Mouse (Mus musculus) heart, postnatal 4 days (tissue): ENCODE results near the gene 4430402I18Rik. TPM values are rescaled to one million over a fixed set of nuclear protein-coding genes. Genes with fewer than 3 reads are reported as not detected.

Experiments used
- DNase-seq: peaks from one replicate; pipeline ENCODE4 v3.0.0; 2021
- total RNA-seq, 2 experiments: library from RNA; stranded (reverse); gene quantifications; 2 replicates each; pipeline ENCODE4 v1.2.3; 2021

4430402I18Rik gene
- total RNA-seq, 2 experiments from 2014 or later = 16.1 to 19.5 TPM

DNA sequence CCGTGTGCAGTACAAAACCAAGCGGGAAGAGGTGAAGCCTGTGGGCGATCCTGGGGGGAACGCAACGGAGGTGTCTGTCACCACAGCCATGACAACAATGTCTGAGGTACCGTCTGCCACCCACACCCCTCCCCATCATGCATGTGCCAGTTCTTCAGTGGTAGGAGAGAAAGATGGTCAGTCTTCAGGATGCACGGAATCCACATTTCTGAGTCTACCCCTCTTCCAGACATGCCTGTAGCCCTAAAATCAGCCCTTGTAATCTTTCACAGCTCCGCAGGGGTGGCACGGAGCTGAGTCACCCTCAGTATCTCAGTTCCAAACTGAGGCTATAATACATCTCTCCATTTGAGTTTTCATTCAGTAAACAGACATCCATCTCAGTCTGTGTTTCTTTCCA lies 70.1 kb downstream of the 4430402I18Rik start:
- DNase-seq = no peak

DNA sequence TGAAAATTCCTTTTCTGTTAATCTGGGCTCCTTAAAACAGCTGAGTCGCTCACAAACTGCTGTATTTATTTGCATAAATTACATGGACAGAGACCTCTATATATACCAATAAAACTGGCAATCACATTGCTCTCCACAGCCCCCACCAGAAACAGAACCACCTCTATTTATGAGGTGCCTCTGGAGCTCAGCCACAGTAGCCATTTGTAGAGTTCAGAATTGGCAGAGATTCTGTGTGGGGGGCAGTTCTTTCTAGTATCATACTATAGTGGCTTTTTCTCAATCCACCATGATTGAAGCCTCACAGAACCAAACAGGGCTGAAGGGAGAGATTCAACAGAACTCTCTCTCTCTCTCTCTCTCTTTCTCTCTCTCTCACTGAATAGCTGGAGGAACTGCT lies 71.0 kb downstream of the 4430402I18Rik start:
- DNase-seq = no peak

DNA sequence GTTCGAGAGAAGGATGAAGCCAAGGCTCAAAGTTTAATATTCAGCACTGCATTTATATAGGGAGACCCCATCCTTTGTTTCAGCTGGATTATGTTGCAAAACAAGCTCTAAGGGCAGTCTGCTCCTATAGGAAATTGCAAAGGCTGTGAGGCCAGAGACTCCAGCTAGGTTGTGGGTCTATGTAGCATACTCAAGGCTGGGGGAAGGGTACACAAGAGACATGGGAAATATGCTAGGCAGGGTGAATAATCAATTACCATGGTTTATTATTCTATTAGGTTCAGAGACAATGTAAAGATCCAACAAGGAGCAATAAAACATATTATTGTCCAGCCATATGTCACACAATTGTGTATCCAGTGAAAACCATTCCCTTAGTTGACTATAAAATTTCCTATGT lies 75.7 kb downstream of the 4430402I18Rik start:
- no peak for DNase-seq

DNA sequence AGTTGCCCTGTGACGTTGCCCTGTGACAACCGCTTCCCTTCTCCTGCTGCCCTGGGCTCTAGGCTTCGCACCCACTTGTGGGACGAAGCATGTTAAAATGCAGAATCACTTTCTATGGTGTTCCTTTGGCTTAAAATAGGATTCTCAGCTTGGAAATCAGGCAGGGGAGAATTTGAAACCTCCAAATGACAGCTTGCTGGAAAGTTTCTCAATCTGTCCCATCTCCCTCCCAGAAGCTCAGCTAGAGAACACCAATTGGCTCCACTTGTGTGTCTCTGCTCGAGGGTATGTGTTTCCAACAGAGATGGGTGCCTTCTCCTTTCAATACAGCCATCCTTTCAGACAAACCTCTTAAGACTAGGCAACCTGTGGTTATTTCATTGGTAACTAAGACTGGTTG lies 76.4 kb downstream of the 4430402I18Rik start:
- no peak for DNase-seq

DNA sequence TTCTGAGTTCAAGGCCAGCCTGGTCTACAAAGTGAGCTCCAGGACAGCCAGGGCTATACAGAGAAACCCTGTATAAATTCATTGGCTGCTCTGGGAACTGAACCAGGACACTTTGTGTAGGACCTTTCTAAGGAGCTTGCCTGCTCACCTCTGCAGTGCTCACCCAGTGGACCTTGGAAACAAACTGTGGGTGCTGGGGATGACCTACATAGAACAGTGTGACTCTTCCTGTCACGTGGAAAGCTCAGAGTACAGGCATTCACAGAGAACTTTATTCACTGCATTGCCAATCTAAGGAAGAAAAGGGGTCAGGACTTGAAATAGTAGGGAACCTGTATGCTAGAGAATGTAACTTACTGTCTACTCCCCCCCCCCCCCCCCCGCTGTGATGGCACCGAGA lies 78.3 kb downstream of the 4430402I18Rik start:
- no peak for DNase-seq

DNA sequence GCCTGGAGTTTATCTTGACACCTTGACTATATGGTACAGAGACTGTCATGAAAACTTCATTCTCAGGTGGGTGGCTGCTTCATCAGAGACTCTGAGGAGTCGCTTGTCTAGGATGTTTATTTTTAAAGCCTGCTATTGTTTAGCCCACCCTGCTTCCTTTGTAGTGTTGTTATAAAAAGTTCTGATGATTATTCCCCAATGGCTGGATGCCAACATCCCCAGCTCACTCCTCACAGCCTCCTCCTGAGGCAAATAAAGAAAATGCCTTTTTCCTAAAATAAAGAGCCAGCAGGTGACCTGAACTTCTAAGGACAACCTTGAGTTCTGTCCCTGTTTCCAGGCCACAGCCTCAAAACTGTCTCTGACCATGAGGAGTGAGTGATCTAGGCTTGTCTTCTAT lies 79.1 kb downstream of the 4430402I18Rik start:
- DNase-seq = no peak

DNA sequence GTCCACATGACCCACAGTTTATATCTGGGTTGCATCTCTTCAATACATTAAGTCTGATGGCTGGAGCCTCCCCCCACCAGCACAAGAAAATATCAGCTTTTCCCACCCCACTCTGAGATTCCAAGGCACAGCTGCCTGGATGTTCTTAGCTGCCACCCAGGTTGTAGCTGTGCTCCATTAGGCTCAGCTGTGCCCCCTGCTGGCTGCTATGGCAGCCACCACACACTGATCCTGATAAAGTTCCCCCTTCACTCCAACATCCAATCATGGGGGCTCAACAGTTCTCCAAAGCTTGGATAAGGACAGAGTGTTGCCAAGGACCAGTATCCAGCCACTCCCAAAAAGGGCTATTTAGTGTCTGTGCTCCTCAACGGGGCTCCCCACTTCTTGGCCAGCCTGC lies 84.5 kb downstream of the 4430402I18Rik start:
- DNase-seq = peak; percentile 52

DNA sequence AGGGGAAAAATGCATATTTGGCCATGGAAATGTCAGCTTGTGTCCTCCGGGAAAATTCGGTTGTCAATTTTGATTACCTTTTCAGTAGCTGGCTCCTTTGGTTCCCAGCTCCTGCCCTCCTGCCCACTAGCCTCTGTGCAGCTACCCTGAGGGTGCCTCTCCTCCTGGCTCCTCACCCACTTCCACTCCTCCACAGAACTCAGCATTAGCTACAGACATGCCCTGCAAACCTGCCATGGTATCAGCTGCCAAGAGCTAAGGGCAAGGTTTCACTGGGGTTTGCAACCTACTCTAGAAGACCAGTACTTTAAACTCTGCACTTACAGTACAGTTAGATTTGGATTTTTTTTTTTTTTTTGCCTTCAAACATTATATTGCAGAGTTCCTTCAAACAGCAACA lies 88.1 kb downstream of the 4430402I18Rik start:
- no peak for DNase-seq

DNA sequence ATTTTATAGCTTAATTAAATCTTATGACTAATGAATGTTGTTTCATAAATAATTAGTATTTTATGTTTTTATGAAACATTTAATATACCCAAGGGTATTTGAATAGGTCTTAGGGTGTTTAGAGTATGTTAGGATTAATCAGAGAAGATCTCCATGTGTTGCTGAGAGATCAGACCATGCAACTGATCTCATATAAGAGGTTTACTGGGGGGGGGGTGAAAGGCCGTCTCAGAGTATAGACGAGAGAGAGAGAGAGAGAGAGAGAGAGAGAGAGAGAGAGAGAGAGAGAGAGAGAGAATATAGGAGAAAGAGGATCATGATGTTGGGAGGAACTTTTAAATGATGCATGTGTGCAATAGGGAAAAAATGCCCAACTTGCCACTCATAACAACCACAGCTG lies 97.2 kb downstream of the 4430402I18Rik start:
- DNase-seq = no peak

DNA sequence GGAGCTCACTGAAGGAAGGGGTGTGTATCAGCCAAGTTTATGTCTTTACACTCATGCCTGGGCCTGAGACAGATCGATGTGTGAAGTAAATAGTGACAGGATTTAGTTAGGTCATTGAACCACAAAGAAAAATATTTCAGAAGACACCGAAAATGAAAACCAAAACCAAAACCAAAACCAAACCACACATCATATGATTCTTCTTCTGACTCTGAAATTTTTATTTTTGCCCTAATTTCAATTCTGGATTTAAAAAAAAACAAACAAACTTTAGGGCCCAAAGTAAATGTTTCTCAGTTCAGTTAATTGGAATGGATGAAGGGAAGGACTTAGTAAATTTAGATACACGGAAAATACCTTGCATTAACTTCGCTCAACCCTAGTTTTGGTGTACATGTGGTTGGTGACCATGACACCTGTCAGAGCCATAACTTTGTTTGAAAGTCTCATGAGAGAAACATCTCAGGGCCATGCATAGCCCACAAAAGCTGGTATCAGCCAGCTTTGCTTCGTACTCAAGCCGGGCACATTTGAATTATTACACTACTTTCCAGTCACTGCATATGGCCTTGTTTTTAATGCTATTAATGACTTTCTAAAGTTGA lies 98.2 kb downstream of the 4430402I18Rik start:
- DNase-seq = no peak

DNA sequence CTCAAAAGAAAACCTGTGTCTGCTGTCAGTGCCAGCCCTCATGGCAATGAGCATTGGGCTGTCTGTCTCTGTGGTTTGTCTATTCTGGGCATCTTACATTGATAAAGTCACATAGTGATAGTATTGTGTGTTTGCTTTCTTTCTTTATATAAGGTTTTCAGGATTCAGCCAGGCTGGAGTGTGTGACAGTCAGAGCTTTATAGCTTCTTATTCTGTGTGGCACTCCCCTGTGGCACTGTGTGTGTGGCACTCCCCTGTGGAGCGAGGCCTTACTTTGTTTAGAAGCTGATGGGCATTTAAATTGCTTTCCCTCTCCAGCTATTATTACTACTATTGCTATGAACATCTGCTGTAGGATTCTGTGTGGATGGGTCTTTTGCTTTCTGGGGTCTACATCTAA lies 102.1 kb downstream of the 4430402I18Rik start:
- DNase-seq = no peak

DNA sequence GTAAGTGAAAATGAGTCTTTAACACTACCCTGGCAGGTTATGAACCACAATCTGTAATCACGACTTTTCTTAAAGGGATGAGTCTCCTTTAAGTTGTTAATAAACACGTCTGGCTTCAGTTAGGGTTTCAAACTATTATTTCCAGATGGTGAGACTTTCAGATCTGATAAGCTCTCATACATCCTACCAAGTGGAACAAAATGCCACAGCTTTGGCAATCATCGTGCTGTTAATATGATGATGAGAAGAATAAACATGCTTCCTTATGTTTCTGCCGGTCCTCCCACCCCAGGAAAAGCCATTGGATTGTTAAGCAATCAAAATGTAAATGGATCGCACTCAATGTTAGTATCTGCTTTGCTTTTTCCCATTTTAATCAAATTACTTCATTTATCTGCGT lies 102.6 kb downstream of the 4430402I18Rik start:
- no peak for DNase-seq

DNA sequence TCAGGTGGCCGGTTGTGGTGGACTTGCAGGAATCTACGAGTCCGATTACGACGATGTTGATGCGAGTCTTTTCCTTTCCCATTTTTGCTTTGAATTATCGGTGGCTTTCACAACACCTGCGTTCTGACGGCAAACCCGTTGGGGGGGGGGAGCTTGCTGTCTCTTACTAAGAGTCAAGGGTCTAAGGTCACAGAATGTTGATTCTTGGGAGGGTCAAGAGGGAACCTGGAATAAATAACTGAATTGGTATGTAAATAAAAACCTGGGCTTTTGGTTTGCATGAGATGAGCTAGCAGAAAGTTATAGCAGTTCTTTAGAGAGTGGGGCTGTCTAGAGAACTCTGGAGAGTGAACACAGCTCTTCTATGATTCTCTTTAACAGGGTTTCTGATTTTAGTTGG lies 104.0 kb downstream of the 4430402I18Rik start:
- DNase-seq = no peak

DNA sequence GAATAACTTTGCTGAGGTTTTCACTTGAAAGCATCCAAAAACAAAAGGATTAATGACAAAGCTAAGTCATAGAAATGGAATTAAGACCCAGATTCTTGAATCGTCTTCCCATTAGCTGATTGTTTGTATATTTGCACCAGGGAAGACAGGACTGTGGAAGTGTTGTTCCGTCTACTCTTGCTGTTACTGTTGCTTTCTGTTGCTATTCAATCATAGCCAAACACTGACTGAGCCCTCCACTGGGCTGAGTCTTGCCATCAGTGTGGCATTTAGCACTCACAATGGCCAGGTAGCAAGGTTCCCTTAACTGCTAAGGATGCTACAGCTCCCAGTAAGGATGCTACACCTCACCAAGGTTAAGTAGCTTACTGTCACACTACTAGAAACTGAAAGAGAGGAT lies 107.4 kb downstream of the 4430402I18Rik start:
- no peak for DNase-seq

DNA sequence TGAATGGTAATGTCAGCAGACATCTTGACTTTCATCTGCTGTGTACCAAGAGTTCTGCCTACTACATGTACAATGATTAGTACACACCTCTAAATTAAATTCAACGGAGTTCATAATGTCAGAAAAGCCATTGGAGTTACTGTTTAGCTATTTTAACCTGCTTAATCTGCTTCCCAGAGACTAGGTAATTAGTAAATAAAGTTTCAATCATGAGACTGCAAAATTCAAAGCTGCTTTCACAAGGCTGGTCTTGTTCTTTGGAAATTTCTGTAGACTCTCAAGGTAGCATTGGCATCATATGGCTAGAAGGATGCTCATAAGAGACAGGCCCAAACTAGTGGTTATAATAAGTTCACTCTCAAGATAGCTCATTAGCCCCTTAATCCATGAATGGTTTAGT lies 112.8 kb downstream of the 4430402I18Rik start:
- no peak for DNase-seq

DNA sequence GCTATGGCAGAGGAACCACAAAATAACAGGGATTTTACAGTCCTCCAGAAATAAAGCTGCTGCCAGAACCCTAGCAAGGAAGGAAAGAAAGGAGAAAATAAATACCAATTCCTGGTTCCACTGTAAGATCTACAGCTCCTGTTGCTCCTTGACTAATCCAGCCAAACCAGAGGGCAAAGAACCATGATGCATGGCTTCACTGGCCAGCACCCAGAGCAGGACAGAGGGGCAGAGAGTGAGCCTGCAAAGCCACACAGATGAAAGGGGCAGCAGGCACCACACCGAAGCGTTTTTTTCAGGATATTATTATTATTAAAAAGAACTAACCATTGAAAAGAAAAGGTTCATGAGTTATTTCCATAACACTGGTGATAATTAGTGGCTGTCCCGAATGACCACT lies 115.6 kb downstream of the 4430402I18Rik start:
- no peak for DNase-seq

DNA sequence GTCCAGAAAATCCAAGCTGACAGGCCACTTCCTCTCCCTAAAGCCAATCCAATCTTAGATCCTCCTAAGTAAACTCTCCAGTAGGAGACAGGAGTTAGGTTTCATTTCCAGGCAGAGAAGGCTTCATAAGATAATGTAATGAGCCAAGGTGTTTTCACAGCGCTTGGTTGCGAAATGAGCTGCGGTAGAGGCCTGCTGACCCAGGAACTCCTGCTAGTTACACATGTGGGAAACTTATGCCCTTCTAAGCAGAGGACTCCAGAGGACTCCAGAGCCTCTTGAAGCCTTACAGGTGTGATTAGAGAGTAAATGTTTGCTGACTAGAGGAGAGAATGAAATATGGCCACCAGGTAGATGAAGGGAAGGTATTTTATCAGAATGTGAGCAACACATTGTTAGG lies 117.1 kb downstream of the 4430402I18Rik start:
- DNase-seq = no peak

DNA sequence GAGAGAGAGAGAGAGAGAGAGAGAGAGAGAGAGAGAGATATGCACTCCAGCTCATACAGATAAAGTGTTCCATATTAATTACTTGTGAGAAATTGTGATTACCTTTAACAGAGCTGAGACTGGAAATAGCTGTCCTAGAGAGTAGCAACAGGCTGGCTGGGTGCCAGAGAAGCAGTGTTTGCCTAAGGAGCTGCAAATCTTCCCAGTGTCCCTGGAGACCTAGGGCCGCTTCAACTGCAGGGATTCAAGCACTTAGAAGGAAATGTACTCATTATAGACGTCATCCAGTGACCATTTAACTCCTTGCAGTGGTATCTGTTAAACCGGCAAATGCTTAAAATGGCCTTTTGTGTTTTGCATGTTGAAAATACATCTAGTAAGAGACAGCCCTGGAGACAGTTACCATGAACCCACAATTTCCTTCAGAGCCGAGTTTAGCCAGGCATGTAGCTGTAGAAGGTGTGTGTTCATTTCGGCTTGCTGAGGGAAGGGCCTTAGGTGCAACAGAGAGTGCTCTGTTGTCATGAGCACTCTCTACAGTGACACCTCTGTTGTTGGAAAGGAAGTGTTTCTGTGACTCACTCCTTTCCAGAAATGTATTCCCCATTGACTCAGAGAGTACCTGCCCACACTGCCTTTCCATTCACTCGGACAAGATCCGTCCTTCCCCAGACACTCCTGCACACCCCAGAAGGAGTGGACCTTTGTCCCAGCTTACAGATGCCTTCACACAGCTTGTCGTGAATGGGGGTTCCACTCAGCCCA lies 122.5 kb downstream of the 4430402I18Rik start:
- DNase-seq = peak; percentile 61

Other genes with a start within 250 kb of the 4430402I18Rik start
- gene Slc1a1, start 132.8 kb downstream of the 4430402I18Rik start, total RNA-seq = 1 to 10 TPM; 1.7 to 1.9 TPM
- gene Plpp6, start 3.8 kb downstream of the 4430402I18Rik start, total RNA-seq = 1 to 10 TPM; 6.6 to 7.0 TPM
- 10 to 100 TPM; 61.7 to 67.8 TPM for gene Cdc37l1, start 22.6 kb upstream of the 4430402I18Rik start, total RNA-seq
- 10 to 100 TPM; 73.8 to 77.5 TPM for gene Ak3, start 80.2 kb upstream of the 4430402I18Rik start, total RNA-seq
- gene Rcl1, start 133.6 kb upstream of the 4430402I18Rik start, total RNA-seq = 1 to 10 TPM; 7.5 to 7.7 TPM